Mouse (Mus musculus) yolk sac, embryonic 10.5 days (tissue): ENCODE data around the gene Stambpl1.

Experiments used
- DNase-seq: peaks from one replicate; pipeline ENCODE4 v3.0.0-alpha.2; 2017; ENCODE audit warnings: low spot score

Stambpl1 gene

DNA sequence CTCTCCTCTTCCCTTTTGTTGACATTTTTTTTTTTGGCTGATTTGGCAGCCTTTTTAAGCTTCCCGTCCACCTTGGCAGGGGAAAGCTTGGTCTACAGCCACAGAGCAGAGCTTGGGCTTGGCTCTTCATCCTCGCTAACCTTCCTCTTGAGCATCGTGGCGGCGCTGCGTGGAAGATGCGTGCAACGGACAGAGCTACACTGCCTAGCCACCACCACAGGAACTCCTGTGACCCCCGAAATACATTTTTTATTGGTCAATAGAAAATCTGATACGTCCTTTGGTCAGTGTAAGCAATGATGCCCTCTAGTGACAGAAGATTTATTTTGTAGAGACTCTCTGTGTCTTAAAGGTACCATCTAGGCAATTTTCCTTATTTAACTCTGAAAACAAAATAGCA, 92.4 kb downstream of the Stambpl1 start:
- DNase-seq, result no peak

DNA sequence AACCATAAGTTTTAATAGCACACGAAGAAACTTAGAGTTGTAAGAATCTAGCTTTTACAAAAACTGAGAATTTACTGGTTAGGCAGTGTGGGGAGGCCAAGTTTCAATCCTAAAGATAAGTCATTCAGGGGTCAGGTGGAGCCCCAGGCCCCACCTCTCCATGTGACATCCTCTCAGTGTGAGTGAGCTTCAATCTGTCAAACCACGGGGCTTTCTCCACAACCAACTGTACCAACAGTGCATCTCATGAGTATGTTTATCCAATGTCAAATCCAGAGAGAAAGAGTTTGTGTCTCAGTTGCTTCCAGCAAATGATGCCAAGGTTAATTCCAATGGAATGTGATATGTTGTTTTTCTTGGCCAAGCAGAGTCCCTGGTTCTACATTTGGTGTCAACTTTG, 92.8 kb downstream of the Stambpl1 start:
- no peak for DNase-seq

DNA sequence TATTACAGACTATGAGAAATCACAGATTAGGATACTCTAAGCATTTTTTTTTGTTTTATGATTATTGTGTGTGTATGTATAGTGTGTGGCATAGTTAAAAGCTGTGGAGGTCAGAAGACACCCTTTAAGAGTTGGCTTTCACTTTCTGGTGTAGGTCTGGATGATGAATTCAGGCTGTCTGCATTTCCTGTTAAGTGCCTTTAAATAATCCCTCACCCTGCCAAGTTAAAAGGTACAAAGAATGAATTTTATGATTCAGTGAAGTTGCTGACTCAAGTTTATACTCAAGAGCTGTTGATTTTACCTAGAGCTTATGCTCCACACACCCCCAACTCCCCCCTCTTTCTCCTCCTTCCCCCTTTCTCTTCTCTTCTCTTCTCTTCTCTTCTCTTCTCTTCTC, 95.2 kb downstream of the Stambpl1 start:
- no peak for DNase-seq

DNA sequence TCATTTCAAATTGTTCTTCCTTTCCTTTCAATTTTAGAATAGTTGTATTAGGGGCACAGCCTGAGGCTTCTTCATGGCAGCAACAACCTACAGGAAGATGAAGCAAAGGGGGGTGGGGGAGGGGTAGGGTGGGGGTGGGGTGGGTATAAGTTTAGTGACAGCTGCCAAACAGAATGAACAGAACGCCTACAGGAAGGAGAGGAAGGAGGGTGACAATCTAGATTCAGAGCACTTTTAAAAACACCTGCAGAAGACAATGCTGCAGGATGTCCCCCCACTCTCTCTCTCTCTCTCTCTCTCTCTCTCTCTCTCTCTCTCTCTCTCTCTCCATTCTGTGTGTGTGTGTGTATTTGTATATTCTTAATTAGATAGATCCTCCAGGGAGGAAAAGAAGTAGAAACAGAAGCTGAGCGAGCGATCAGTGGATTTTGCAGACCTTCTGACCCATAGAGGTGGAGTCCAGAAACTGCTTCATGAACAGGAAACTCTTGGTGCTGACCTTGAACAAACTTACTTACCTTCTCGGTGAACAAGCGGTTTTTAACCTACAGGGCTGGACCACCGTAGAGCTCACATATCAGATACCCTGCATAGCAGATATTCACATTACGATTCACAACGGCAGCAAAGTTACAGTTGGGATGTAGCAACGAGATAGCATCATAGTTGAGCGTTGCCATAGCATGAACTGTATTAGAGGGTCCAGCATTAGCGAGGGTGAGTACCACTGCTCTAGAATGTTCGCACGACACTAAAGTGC, 95.8 kb downstream of the Stambpl1 start:
- DNase-seq, result no peak

DNA sequence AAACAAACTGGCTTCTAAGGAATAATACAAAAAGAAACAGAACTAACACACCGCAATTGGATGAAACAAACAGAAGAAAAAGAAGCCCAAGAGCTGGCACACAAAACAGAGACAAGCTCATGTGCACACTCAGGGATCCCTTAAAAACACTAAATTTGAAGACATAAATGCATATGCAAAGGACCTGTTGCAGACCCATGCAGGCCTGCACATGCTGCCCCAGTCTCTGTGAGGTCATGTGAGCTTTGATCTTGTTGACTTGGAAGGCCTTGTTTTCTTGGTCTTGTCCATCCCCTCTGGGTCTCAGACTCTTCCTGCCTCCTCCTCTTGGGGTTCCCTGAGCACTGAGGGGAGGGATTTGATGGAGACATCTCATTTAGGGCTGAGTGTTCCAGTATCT, 96.7 kb downstream of the Stambpl1 start:
- DNase-seq, result no peak
